Mouse (Mus musculus) heart, embryonic 16.5 days (tissue): ENCODE measurements around the gene Gart. TPM values are rescaled to one million over a fixed set of nuclear protein-coding genes. Genes with fewer than 3 reads are reported as not detected.

ENCODE experiments used
- polyA plus RNA-seq: library from polyadenylated mRNA; unstranded; fragments of >200 nt; fragmentation: Nextera tagmentation; extraction: Ambion mirVana; gene quantifications from 2 replicates; pipeline ENCODE4 v1.2.1, GENCODE M21; 2015

The Gart gene
- polyA plus RNA-seq, 1 experiment from 2014 or later, result 86.8 TPM

Other genes with a start within 250 kb of the Gart start
- 71.3 and 75.1 TPM in 2 replicates for gene Il10rb, start 240.8 kb downstream of the Gart start, polyA plus RNA-seq
- 40.9 and 41.1 TPM in 2 replicates for gene Ifnar1, start 161.7 kb downstream of the Gart start, polyA plus RNA-seq
- 134 and 141 TPM in 2 replicates for gene Ifngr2, start 99.9 kb downstream of the Gart start, polyA plus RNA-seq
- 67.4 and 74.5 TPM in 2 replicates for gene Tmem50b, start 49.2 kb downstream of the Gart start, polyA plus RNA-seq
- gene Dnajc28, start 27.9 kb downstream of the Gart start, polyA plus RNA-seq, result 6.0 and 6.6 TPM in 2 replicates
- gene Son, start 554 bp upstream of the Gart start, polyA plus RNA-seq, result 77.4 and 81.7 TPM in 2 replicates
- 10.8 and 11.4 TPM in 2 replicates for gene Donson, start 41.8 kb upstream of the Gart start, polyA plus RNA-seq
- gene Cryzl1, start 82.0 kb upstream of the Gart start, polyA plus RNA-seq, result 51.8 and 58.3 TPM in 2 replicates
- gene Itsn1, start 82.3 kb upstream of the Gart start, polyA plus RNA-seq, result 14.2 and 17.0 TPM in 2 replicates